Mouse (Mus musculus): ENCODE measurements around the gene Acsf3.

The Acsf3 gene

GRCm38 (mm10) chr8:122762731-122763266 is 12.5 kb upstream of the Acsf3 start:
- DNase-seq (ENCODE audit: low spot score) = peak; percentile 18

- peak; percentile 26 for DNase-seq (ENCODE audit: low spot score)
These were observed 12.0 kb upstream of the Acsf3 start for GRCm38 (mm10) chr8:122763267-122763738.

- no peak for DNase-seq (ENCODE audit: low spot score)
These were observed 10.4 kb upstream of the Acsf3 start for GRCm38 (mm10) chr8:122764790-122765474.

- no peak for DNase-seq (ENCODE audit: low spot score)
These were observed 9.1 kb upstream of the Acsf3 start for GRCm38 (mm10) chr8:122766189-122766588.

GRCm38 (mm10) chr8:122766647-122767200 is 8.6 kb upstream of the Acsf3 start:
- DNase-seq (ENCODE audit: low spot score) = no peak

- no peak for DNase-seq (ENCODE audit: low spot score)
These were observed 8.1 kb upstream of the Acsf3 start for GRCm38 (mm10) chr8:122767229-122767628.

- DNase-seq (ENCODE audit: low spot score) = no peak
These were observed 5.8 kb upstream of the Acsf3 start for GRCm38 (mm10) chr8:122769251-122770058.

GRCm38 (mm10) chr8:122772431-122773060 is 2.7 kb upstream of the Acsf3 start:
- no peak for DNase-seq (ENCODE audit: low spot score)

- no peak for DNase-seq (ENCODE audit: low spot score)
These were observed 2.4 kb downstream of the Acsf3 start for GRCm38 (mm10) chr8:122777701-122778100.

- no peak for DNase-seq (ENCODE audit: low spot score)
These were observed 3.5 kb downstream of the Acsf3 start for GRCm38 (mm10) chr8:122778703-122779239.

- no peak for DNase-seq (ENCODE audit: low spot score)
These were observed 4.0 kb downstream of the Acsf3 start for GRCm38 (mm10) chr8:122779255-122779654.

- DNase-seq (ENCODE audit: low spot score) = no peak
These were observed 9.5 kb downstream of the Acsf3 start for GRCm38 (mm10) chr8:122784756-122785155.

- no peak for DNase-seq (ENCODE audit: low spot score)
These were observed 14.5 kb downstream of the Acsf3 start for GRCm38 (mm10) chr8:122789796-122790195.

GRCm38 (mm10) chr8:122793375-122794174 is 18.3 kb downstream of the Acsf3 start:
- peak; percentile 37 for DNase-seq (ENCODE audit: low spot score)

- DNase-seq (ENCODE audit: low spot score) = no peak
These were observed 18.8 kb downstream of the Acsf3 start for GRCm38 (mm10) chr8:122794175-122794454.

GRCm38 (mm10) chr8:122803906-122804761 is 28.8 kb downstream of the Acsf3 start:
- no peak for DNase-seq (ENCODE audit: low spot score)

- DNase-seq (ENCODE audit: low spot score) = no peak
These were observed 30.1 kb downstream of the Acsf3 start for GRCm38 (mm10) chr8:122805349-122805748.

- no peak for DNase-seq (ENCODE audit: low spot score)
These were observed 31.8 kb downstream of the Acsf3 start for GRCm38 (mm10) chr8:122806956-122807538.

GRCm38 (mm10) chr8:122807907-122808306 is 32.6 kb downstream of the Acsf3 start:
- no peak for DNase-seq (ENCODE audit: low spot score)

GRCm38 (mm10) chr8:122810376-122810775 is 35.1 kb downstream of the Acsf3 start:
- DNase-seq (ENCODE audit: low spot score) = no peak

All from lung, postnatal 25 days (tissue).